Mouse (Mus musculus): ENCODE data around the gene Mrgbp. TPM values are rescaled to one million over a fixed set of nuclear protein-coding genes. Genes with fewer than 3 reads are reported as not detected.

Gene Mrgbp
- polyA plus RNA-seq, 1 experiment from 2014 or later, result 45.9 TPM

DNA sequence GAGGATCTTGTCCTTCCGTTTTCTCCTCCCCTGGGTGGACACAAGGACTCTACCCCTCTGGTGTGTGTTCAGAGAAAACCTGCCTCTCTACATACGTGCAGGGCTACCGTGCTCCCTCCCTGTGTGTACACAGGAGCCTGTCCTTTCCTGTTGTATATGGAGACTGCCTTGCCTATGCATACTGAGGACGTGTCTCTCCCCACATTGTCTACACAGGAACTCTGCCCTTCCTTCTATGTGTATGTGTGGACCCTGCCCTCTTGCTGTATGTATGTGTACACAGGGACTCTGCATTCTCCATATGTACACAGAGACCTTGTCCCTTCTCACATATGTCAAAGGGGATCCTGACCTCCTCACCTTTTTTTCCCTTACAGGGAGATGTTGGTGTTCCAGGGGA, 29.2 kb downstream of the Mrgbp start:
- Histone ChIP-seq H3K27me3 (ENCODE audit: control insufficient read depth, insufficient read depth, low read length) (no peaks in the 10 kb centered on the region), H3K9me3 (ENCODE audit: control insufficient read depth, low read length) (no peaks in the 10 kb centered on the region), H3K27ac (ENCODE audit: low read depth, low read length) (no peak overlapping the region), H3K4me3 (ENCODE audit: low read depth, low read length) (no peak overlapping the region), H3K9ac (ENCODE audit: low read length) (no peak overlapping the region; the same call in 1 of the 2 replicates), H3K36me3 (ENCODE audit: control insufficient read depth, insufficient read depth, low read length) (no peaks in the 10 kb centered on the region), H3K4me2 (no peak overlapping the region), H3K4me1 (ENCODE audit: control insufficient read depth, insufficient read depth, low read length) (no peaks in the 10 kb centered on the region)
- 83% methylated on average over 4 of the region's 4 CpGs for WGBS
- ATAC-seq (ENCODE audit: low FRiP score) (no peak), DNase-seq (ENCODE audit: low spot score, missing footprints) (no peak)

GRCm38 (mm10) chr2:180611882-180612281, 30.8 kb downstream of the Mrgbp start:
- Histone ChIP-seq H3K36me3 (ENCODE audit: control insufficient read depth, insufficient read depth, low read length) (no peaks in the 10 kb centered on the region), H3K4me1 (ENCODE audit: control insufficient read depth, insufficient read depth, low read length) (no peaks in the 10 kb centered on the region), H3K9ac (ENCODE audit: low read length) (no peak overlapping the region), H3K27ac (ENCODE audit: low read depth, low read length) (no peak overlapping the region), H3K9me3 (ENCODE audit: control insufficient read depth, low read length) (no peaks in the 10 kb centered on the region), H3K27me3 (ENCODE audit: control insufficient read depth, insufficient read depth, low read length) (no peaks in the 10 kb centered on the region), H3K4me3 (ENCODE audit: low read depth, low read length) (no peak overlapping the region), H3K4me2 (no peak overlapping the region)
- no peak for ATAC-seq (ENCODE audit: low FRiP score)
- DNase-seq (ENCODE audit: low spot score, missing footprints), result no peak
- WGBS, result 81% methylated on average over 2 of the region's 2 CpGs

Other genes with a start within 250 kb of the Mrgbp start
- gene Gata5, start 246.6 kb upstream of the Mrgbp start, polyA plus RNA-seq (2014; fragmentation: Nextera tagmentation; extraction: Ambion mirVana), result not detected in 2 replicates
- gene Slco4a1, start 125.1 kb upstream of the Mrgbp start, polyA plus RNA-seq (2014; fragmentation: Nextera tagmentation; extraction: Ambion mirVana), result 4.9 and 5.5 TPM in 2 replicates
- 0.04 and 0.14 TPM in 2 replicates for gene Ntsr1, start 81.3 kb upstream of the Mrgbp start, polyA plus RNA-seq (2014; fragmentation: Nextera tagmentation; extraction: Ambion mirVana)
- 101 and 104 TPM in 2 replicates for gene Ogfr, start 7.9 kb downstream of the Mrgbp start, polyA plus RNA-seq (2014; fragmentation: Nextera tagmentation; extraction: Ambion mirVana)
- 3.0 and 3.7 TPM in 2 replicates for gene Col9a3, start 16.5 kb downstream of the Mrgbp start, polyA plus RNA-seq (2014; fragmentation: Nextera tagmentation; extraction: Ambion mirVana)
- gene Tcfl5, start 61.4 kb downstream of the Mrgbp start, polyA plus RNA-seq (2014; fragmentation: Nextera tagmentation; extraction: Ambion mirVana), result 0.18 and 0.23 TPM in 2 replicates
- 28.8 and 30.5 TPM in 2 replicates for gene Dido1, start 128.7 kb downstream of the Mrgbp start, polyA plus RNA-seq (2014; fragmentation: Nextera tagmentation; extraction: Ambion mirVana)
- gene Gid8, start 128.8 kb downstream of the Mrgbp start, polyA plus RNA-seq (2014; fragmentation: Nextera tagmentation; extraction: Ambion mirVana), result 63.3 and 63.4 TPM in 2 replicates
- gene Slc17a9, start 144.0 kb downstream of the Mrgbp start, polyA plus RNA-seq (2014; fragmentation: Nextera tagmentation; extraction: Ambion mirVana), result 0.19 TPM in 1 of 2 replicates, not detected in the other
- gene Bhlhe23, start 195.6 kb downstream of the Mrgbp start, polyA plus RNA-seq (2014; fragmentation: Nextera tagmentation; extraction: Ambion mirVana), result 22.2 and 23.5 TPM in 2 replicates